Mouse (Mus musculus) G1E (cell line): ENCODE data around the gene Aftph. TPM values are rescaled to one million over a fixed set of nuclear protein-coding genes. Genes with fewer than 3 reads are reported as not detected.
A peak's percentile ranks its signal among the peaks of the same experiment; 100 is the strongest.
"Not testable (repeated sequence)": the region's sequence is repeated elsewhere in the genome, so short reads cannot be mapped to it uniquely, and the experiment has no call there.

ENCODE experiments used
- ATAC-seq: 2 replicates; pipeline ENCODE4 v1.8.0; 2016; ENCODE audit warnings: mild to moderate bottlenecking; ENCODE audit not compliant: insufficient number of reproducible peaks, poor library complexity, low FRiP score, severe bottlenecking; ENCODE audit errors: extremely low read depth
- DNase-seq: peaks from one replicate; pipeline ENCODE4 v3.0.0; 2012; ENCODE audit warnings: low spot score
- H3K27me3 ChIP-seq: 2 replicates; pipeline ENCODE4 v1.6.1; 2012; ENCODE audit warnings: mild to moderate bottlenecking, low read length, inconsistent platforms; ENCODE audit not compliant: insufficient read depth
- H3K36me3 ChIP-seq: replicated peaks from 2 replicates; pipeline ENCODE3; 2012; ENCODE audit warnings: mild to moderate bottlenecking, inconsistent platforms
- H3K4me1 ChIP-seq: 2 replicates; pipeline ENCODE4 v1.6.1; 2012; ENCODE audit warnings: low read depth, low read length, inconsistent platforms, mixed read lengths; ENCODE audit not compliant: insufficient read depth
- H3K4me3 ChIP-seq: 2 replicates; pipeline ENCODE4 v1.5.1; 2012; ENCODE audit warnings: low read depth, mild to moderate bottlenecking, inconsistent platforms, low read length, moderate library complexity, mixed read lengths
- H3K9me3 ChIP-seq: replicated peaks from 2 replicates; pipeline ENCODE4 v1.6.1; 2012; ENCODE audit warnings: inconsistent platforms
- CTCF ChIP-seq: IDR thresholded peaks from 2 replicates; pipeline ENCODE4 v1.5.1; 2012; ENCODE audit warnings: low read depth, low read length, inconsistent platforms, mixed read lengths
- GATA1 ChIP-seq: IDR thresholded peaks from 2 replicates; pipeline ENCODE4 v1.6.1; 2012; ENCODE audit warnings: borderline replicate concordance, low read length, inconsistent platforms, mixed read lengths
- GATA2 ChIP-seq: IDR thresholded peaks from 2 replicates; pipeline ENCODE4 v1.6.1; 2012; ENCODE audit warnings: low read depth, low read length, inconsistent platforms, borderline replicate concordance
- POLR2AphosphoS5 ChIP-seq: IDR thresholded peaks from 2 replicates; pipeline ENCODE4 v1.6.1; 2012; ENCODE audit warnings: low read depth, low read length, inconsistent platforms; ENCODE audit not compliant: insufficient replicate concordance
- TAL1 ChIP-seq: conservative IDR thresholded peaks from 2 replicates; pipeline ENCODE4 v1.6.1; 2012; ENCODE audit warnings: low read depth, low read length, inconsistent platforms, mixed read lengths
- polyA plus RNA-seq: library from polyadenylated mRNA; stranded (reverse); fragments of >175 nt; gene quantifications from 2 replicates; pipeline ENCODE4 v1.2.3, GENCODE M21; 2012
- total RNA-seq, 2 experiments: library from RNA; stranded (forward) in 1 of 2; stranded (reverse) in 1 of 2; fragments of 200-1000 nt in 1 of 2; fragments of >200 nt in 1 of 2; fragmentation: Nextera tagmentation in 1 of 2; gene quantifications; 2 replicates each; pipeline ENCODE4 v1.2.3; 2014 to 2017

Gene Aftph
- total and polyA plus RNA-seq, 3 experiments: 9.0 to 103 (median 56.9) TPM

GRCm38 (mm10) chr11:20783467-20783866 is 42.1 kb upstream of the Aftph start:
- ATAC-seq: no peak
- Histone ChIP-seq H3K9me3 (peaks cover 10% of the 10 kb centered on the region), H3K36me3 (no peaks in the 10 kb centered on the region), H3K27me3 (peaks cover 20% of the 10 kb centered on the region), H3K4me1 (peaks cover 2% of the 10 kb centered on the region; the same call in 1 of the 2 replicates), H3K4me3 (no peak overlapping the region)
- no peak for DNase-seq
- no peak for TF ChIP-seq CTCF
- TF ChIP-seq TAL1: no peak

GRCm38 (mm10) chr11:20782620-20783019 is 41.2 kb upstream of the Aftph start:
- H3K36me3 ChIP-seq: no peaks in the 10 kb centered on the region
- H3K4me1 ChIP-seq: peaks cover 2% of the 10 kb centered on the region; the same call in 1 of the 2 replicates
- H3K4me3 ChIP-seq: no peak overlapping the region
- H3K27me3 ChIP-seq: peaks cover 20% of the 10 kb centered on the region
- H3K9me3 ChIP-seq: peaks cover 10% of the 10 kb centered on the region
- DNase-seq (no peak), ATAC-seq (no peak)
- TF ChIP-seq GATA2: no peak

GRCm38 (mm10) chr11:20780312-20780711 is 38.9 kb upstream of the Aftph start:
- no peak for ATAC-seq
- TF ChIP-seq GATA2 (no peak), GATA1 (no peak), POLR2AphosphoS5 (no peak), TAL1 (no peak), CTCF (no peak)
- Histone ChIP-seq H3K36me3 (no peaks in the 10 kb centered on the region), H3K27me3 (peaks cover 20% of the 10 kb centered on the region; the same call in 1 of the 2 replicates), H3K4me3 (no peak overlapping the region), H3K4me1 (peaks cover 2% of the 10 kb centered on the region; the same call in 1 of the 2 replicates), H3K9me3 (peaks cover 10% of the 10 kb centered on the region)
- DNase-seq: no peak

- peaks cover 2% of the 10 kb centered on the region; the same call in 1 of the 2 replicates for H3K4me1 ChIP-seq
- ATAC-seq (no peak), DNase-seq (no peak)
- peaks cover 2% of the 10 kb centered on the region for H3K9me3 ChIP-seq
- TF ChIP-seq CTCF (no peak), POLR2AphosphoS5 (no peak), GATA2 (no peak), GATA1 (no peak)
- no peaks in the 10 kb centered on the region for H3K36me3 ChIP-seq
- H3K4me3 ChIP-seq: no peak overlapping the region
- peaks cover 14% of the 10 kb centered on the region; the same call in 1 of the 2 replicates for H3K27me3 ChIP-seq
Measured at GRCm38 (mm10) chr11:20778861-20779563, 37.6 kb upstream of the Aftph start.

GRCm38 (mm10) chr11:20778298-20778697 is 36.9 kb upstream of the Aftph start:
- DNase-seq: no peak
- no peak overlapping the region for H3K4me3 ChIP-seq
- no peaks in the 10 kb centered on the region for H3K9me3 ChIP-seq
- 0 out of 2 replicates have a peak, but pooled peaks have one; percentile 4 for ATAC-seq
- peaks cover 2% of the 10 kb centered on the region; the same call in 1 of the 2 replicates for H3K4me1 ChIP-seq
- TF ChIP-seq TAL1: no peak
- no peak for TF ChIP-seq POLR2AphosphoS5
- no peak for TF ChIP-seq CTCF
- no peak for TF ChIP-seq GATA1
- no peak for TF ChIP-seq GATA2
- peaks cover 14% of the 10 kb centered on the region; the same call in 1 of the 2 replicates for H3K27me3 ChIP-seq
- H3K36me3 ChIP-seq: no peaks in the 10 kb centered on the region

GRCm38 (mm10) chr11:20776668-20777067 is 35.3 kb upstream of the Aftph start:
- DNase-seq (no peak), ATAC-seq (no peak)
- Histone ChIP-seq H3K4me1 (peaks cover 2% of the 10 kb centered on the region; the same call in 1 of the 2 replicates), H3K9me3 (no peaks in the 10 kb centered on the region), H3K27me3 (peaks cover 10% of the 10 kb centered on the region; the same call in 1 of the 2 replicates), H3K36me3 (no peaks in the 10 kb centered on the region), H3K4me3 (no peak overlapping the region)
- TF ChIP-seq GATA1: no peak
- TF ChIP-seq POLR2AphosphoS5: no peak
- TF ChIP-seq GATA2: no peak
- TF ChIP-seq CTCF: no peak
- TF ChIP-seq TAL1: no peak

- DNase-seq (no peak), ATAC-seq (no peak)
- H3K36me3 ChIP-seq: no peaks in the 10 kb centered on the region
- no peaks in the 10 kb centered on the region for H3K9me3 ChIP-seq
- peaks cover 4% of the 10 kb centered on the region; the same call in 1 of the 2 replicates for H3K27me3 ChIP-seq
- TF ChIP-seq POLR2AphosphoS5 (no peak), TAL1 (no peak), GATA2 (no peak), CTCF (no peak), GATA1 (no peak)
- H3K4me3 ChIP-seq: no peak overlapping the region
- H3K4me1 ChIP-seq: no peaks in the 10 kb centered on the region
Measured at GRCm38 (mm10) chr11:20772642-20773041, 31.3 kb upstream of the Aftph start.

GRCm38 (mm10) chr11:20771827-20772226 is 30.4 kb upstream of the Aftph start:
- H3K9me3 ChIP-seq, H3K36me3 ChIP-seq, ATAC-seq, H3K4me1 ChIP-seq, DNase-seq, H3K4me3 ChIP-seq, H3K27me3 ChIP-seq: not testable (repeated sequence)

GRCm38 (mm10) chr11:20761984-20762383 is 20.6 kb upstream of the Aftph start:
- not testable (repeated sequence) for H3K36me3 ChIP-seq, ATAC-seq, DNase-seq, H3K27me3 ChIP-seq, H3K9me3 ChIP-seq, H3K4me3 ChIP-seq, H3K4me1 ChIP-seq
